Mouse (Mus musculus) limb, embryonic 13.5 days (tissue): ENCODE results near the gene Krtap17-1. TPM values are rescaled to one million over a fixed set of nuclear protein-coding genes. Genes with fewer than 3 reads are reported as not detected.

Source experiments
- ATAC-seq: fragments of 200-750 bp; cut with Nextera tagmentation; 2 replicates; pipeline ENCODE4 v1.8.0; 2017; ENCODE audit warnings: low read depth, moderate number of reproducible peaks, moderate TSS enrichment; ENCODE audit not compliant: low FRiP score
- H3K27ac ChIP-seq: fragments of 300-500 bp; sonication (generic); 2 replicates; pipeline ENCODE4 v1.5.1; 2015; ENCODE audit warnings: inconsistent platforms, mild to moderate bottlenecking, moderate library complexity
- H3K27me3 ChIP-seq: fragments of 300-500 bp; sonication (generic); 2 replicates; pipeline ENCODE4 v1.6.1; 2015; ENCODE audit warnings: mild to moderate bottlenecking, inconsistent platforms
- H3K36me3 ChIP-seq: fragments of 300-500 bp; sonication (generic); 2 replicates; pipeline ENCODE4 v1.6.1; 2015; ENCODE audit warnings: inconsistent platforms, mild to moderate bottlenecking, moderate library complexity
- H3K4me1 ChIP-seq: fragments of 300-500 bp; sonication (generic); 2 replicates; pipeline ENCODE4 v1.6.1; 2015; ENCODE audit warnings: inconsistent platforms
- H3K4me2 ChIP-seq: fragments of 300-500 bp; sonication (generic); replicated peaks from 2 replicates; pipeline ENCODE4 v1.6.1; 2015; ENCODE audit warnings: inconsistent platforms, mild to moderate bottlenecking, moderate library complexity
- H3K4me3 ChIP-seq: fragments of 300-500 bp; sonication (generic); 2 replicates; pipeline ENCODE4 v1.5.1; 2015; ENCODE audit warnings: moderate library complexity, mild to moderate bottlenecking, inconsistent platforms
- H3K9ac ChIP-seq: fragments of 300-500 bp; sonication (generic); 2 replicates; pipeline ENCODE4 v1.6.1; 2015; ENCODE audit warnings: mild to moderate bottlenecking, inconsistent platforms
- H3K9me3 ChIP-seq: fragments of 300-500 bp; sonication (generic); 2 replicates; pipeline ENCODE4 v1.6.1; 2016; ENCODE audit warnings: inconsistent platforms
- WGBS: fragments of 180-500 bp; shearing (Covaris S2); methylation state at CpG from one replicate; pipeline ENCODE4 v1.1.7; 2015; 5-methylcytosine and 5-hydroxymethylcytosine counted together
- polyA plus RNA-seq: library from polyadenylated mRNA; unstranded; fragments of >200 nt; fragmentation: Nextera tagmentation; extraction: Ambion mirVana; gene quantifications from 2 replicates; pipeline ENCODE4 v1.2.1, GENCODE M21; 2015

Gene Krtap17-1
- polyA plus RNA-seq, 1 experiment from 2014 or later, result 0.66 TPM

GRCm38 (mm10) chr11:99948175-99948574 lies 45.6 kb downstream of the Krtap17-1 start, which contains the start of gene Krtap9-5:
Gene Krtap9-5, plus strand, starts transcription at chr11:99948475.
- no peaks in the 10 kb centered on the region for H3K4me1 ChIP-seq
- no peaks in the 10 kb centered on the region for H3K36me3 ChIP-seq
- no peak within 1 kb of the TSS for H3K9ac ChIP-seq
- no peak within 1 kb of the TSS for H3K4me3 ChIP-seq
- H3K27me3 ChIP-seq, result no peaks in the 10 kb centered on the region
- H3K9me3 ChIP-seq, result no peaks in the 10 kb centered on the region
- WGBS, result 85% methylated on average over 2 of the region's 2 CpGs
- H3K27ac ChIP-seq, result no peak within 1 kb of the TSS
- ATAC-seq, result no peak
- no peak within 1 kb of the TSS for H3K4me2 ChIP-seq

Other genes with a start within 250 kb of the Krtap17-1 start
- not detected in 2 replicates for gene Gm11595, start 221.1 kb downstream of the Krtap17-1 start, polyA plus RNA-seq
- not detected in 2 replicates for gene Krtap4-8, start 213.3 kb downstream of the Krtap17-1 start, polyA plus RNA-seq
- not detected in 2 replicates for gene Krtap4-9, start 208.8 kb downstream of the Krtap17-1 start, polyA plus RNA-seq
- gene Gm11596, start 200.5 kb downstream of the Krtap17-1 start, polyA plus RNA-seq, result not detected in 2 replicates
- not detected in 2 replicates for gene Gm11569, start 195.1 kb downstream of the Krtap17-1 start, polyA plus RNA-seq
- gene Gm11554, start 189.5 kb downstream of the Krtap17-1 start, polyA plus RNA-seq, result not detected in 2 replicates
- gene Krtap4-13, start 184.1 kb downstream of the Krtap17-1 start, polyA plus RNA-seq, result not detected in 2 replicates
- not detected in 2 replicates for gene Gm11564, start 178.3 kb downstream of the Krtap17-1 start, polyA plus RNA-seq
- not detected in 2 replicates for gene 2300003K06Rik, start 155.9 kb downstream of the Krtap17-1 start, polyA plus RNA-seq
- gene Krtap4-16, start 142.4 kb downstream of the Krtap17-1 start, polyA plus RNA-seq, result not detected in 2 replicates
- not detected in 2 replicates for gene Gm11568, start 136.1 kb downstream of the Krtap17-1 start, polyA plus RNA-seq
- gene Gm11559, start 129.5 kb downstream of the Krtap17-1 start, polyA plus RNA-seq, result not detected in 2 replicates
- gene Krtap9-1, start 120.6 kb downstream of the Krtap17-1 start, polyA plus RNA-seq, result not detected in 2 replicates
- not detected in 2 replicates for gene Gm11567, start 114.8 kb downstream of the Krtap17-1 start, polyA plus RNA-seq
- not detected in 2 replicates for gene Krtap31-1, start 86.1 kb downstream of the Krtap17-1 start, polyA plus RNA-seq
- gene Gm11565, start 79.2 kb downstream of the Krtap17-1 start, polyA plus RNA-seq, result not detected in 2 replicates
- not detected in 2 replicates for gene Krtap31-2, start 57.7 kb downstream of the Krtap17-1 start, polyA plus RNA-seq
- not detected in 2 replicates for gene Krtap9-5, start 45.5 kb downstream of the Krtap17-1 start, polyA plus RNA-seq
- gene Krtap29-1, start 14.9 kb downstream of the Krtap17-1 start, polyA plus RNA-seq, result not detected in 2 replicates
- gene Krtap16-1, start 7.4 kb downstream of the Krtap17-1 start, polyA plus RNA-seq, result not detected in 2 replicates
- gene Krt33a, start 22.2 kb upstream of the Krtap17-1 start, polyA plus RNA-seq, result not detected in 2 replicates
- gene Krt33b, start 35.9 kb upstream of the Krtap17-1 start, polyA plus RNA-seq, result 0.38 and 0.43 TPM in 2 replicates
- not detected in 2 replicates for gene Krt34, start 47.6 kb upstream of the Krtap17-1 start, polyA plus RNA-seq
- 0.11 TPM in 1 of 2 replicates, not detected in the other for gene Krt31, start 56.6 kb upstream of the Krtap17-1 start, polyA plus RNA-seq
- not detected in 2 replicates for gene Krt32, start 94.2 kb upstream of the Krtap17-1 start, polyA plus RNA-seq
- 0.80 and 1.0 TPM in 2 replicates for gene Krt35, start 102.2 kb upstream of the Krtap17-1 start, polyA plus RNA-seq
- 0.14 TPM in 1 of 2 replicates, not detected in the other for gene Krt36, start 111.6 kb upstream of the Krtap17-1 start, polyA plus RNA-seq
- not detected in 2 replicates for gene Krt13, start 127.6 kb upstream of the Krtap17-1 start, polyA plus RNA-seq
- 151 and 172 TPM in 2 replicates for gene Krt15, start 141.9 kb upstream of the Krtap17-1 start, polyA plus RNA-seq
- 18.6 and 21.8 TPM in 2 replicates for gene Krt19, start 154.7 kb upstream of the Krtap17-1 start, polyA plus RNA-seq
- gene Krt9, start 199.3 kb upstream of the Krtap17-1 start, polyA plus RNA-seq, result not detected in 2 replicates
- 275 and 306 TPM in 2 replicates for gene Krt14, start 213.6 kb upstream of the Krtap17-1 start, polyA plus RNA-seq